Mouse (Mus musculus) limb, embryonic 15.5 days (tissue): Measurements from ENCODE around the gene Smo. TPM values are rescaled to one million over a fixed set of nuclear protein-coding genes. Genes with fewer than 3 reads are reported as not detected.
"Not testable (repeated sequence)": the region's sequence is repeated elsewhere in the genome, so short reads cannot be mapped to it uniquely, and the experiment has no call there.

ENCODE experiments used
- ATAC-seq: fragments of 200-750 bp; cut with Nextera tagmentation; 2 replicates; pipeline ENCODE4 v1.8.0; 2017; ENCODE audit warnings: low read depth, moderate TSS enrichment; ENCODE audit not compliant: insufficient number of reproducible peaks, low FRiP score, low TSS enrichment
- H3K27ac ChIP-seq: fragments of 300-500 bp; sonication (generic); 2 replicates; pipeline ENCODE4 v1.5.1; 2015; ENCODE audit warnings: moderate library complexity, mild to moderate bottlenecking, inconsistent platforms
- H3K27me3 ChIP-seq: fragments of 300-500 bp; sonication (generic); 2 replicates; pipeline ENCODE4 v1.6.1; 2015; ENCODE audit warnings: inconsistent platforms
- H3K36me3 ChIP-seq: fragments of 300-500 bp; sonication (generic); 2 replicates; pipeline ENCODE4 v1.6.1; 2015; ENCODE audit warnings: inconsistent platforms
- H3K4me1 ChIP-seq: fragments of 300-500 bp; sonication (generic); 2 replicates; pipeline ENCODE4 v1.6.1; 2015; ENCODE audit warnings: inconsistent platforms
- H3K4me2 ChIP-seq: fragments of 300-500 bp; sonication (generic); 2 replicates; pipeline ENCODE4 v1.6.1; 2015; ENCODE audit warnings: mild to moderate bottlenecking, inconsistent platforms
- H3K4me3 ChIP-seq: fragments of 300-500 bp; sonication (generic); 2 replicates; pipeline ENCODE4 v1.5.1; 2015; ENCODE audit warnings: mild to moderate bottlenecking, inconsistent platforms
- H3K9ac ChIP-seq: fragments of 300-500 bp; sonication (generic); 2 replicates; pipeline ENCODE4 v1.6.1; 2015; ENCODE audit warnings: inconsistent platforms
- H3K9me3 ChIP-seq: fragments of 300-500 bp; sonication (generic); 2 replicates; pipeline ENCODE4 v1.6.1; 2016; ENCODE audit warnings: inconsistent platforms
- WGBS: fragments of 180-500 bp; shearing (Covaris S2); methylation state at CpG from one replicate; pipeline ENCODE4 v1.1.7; 2015; 5-methylcytosine and 5-hydroxymethylcytosine counted together
- polyA plus RNA-seq: library from polyadenylated mRNA; unstranded; fragments of >200 nt; fragmentation: Nextera tagmentation; extraction: Ambion mirVana; gene quantifications from 2 replicates; pipeline ENCODE4 v1.2.1, GENCODE M21; 2015

The Smo gene
- polyA plus RNA-seq, 1 experiment from 2014 or later, result 52.1 TPM

DNA sequence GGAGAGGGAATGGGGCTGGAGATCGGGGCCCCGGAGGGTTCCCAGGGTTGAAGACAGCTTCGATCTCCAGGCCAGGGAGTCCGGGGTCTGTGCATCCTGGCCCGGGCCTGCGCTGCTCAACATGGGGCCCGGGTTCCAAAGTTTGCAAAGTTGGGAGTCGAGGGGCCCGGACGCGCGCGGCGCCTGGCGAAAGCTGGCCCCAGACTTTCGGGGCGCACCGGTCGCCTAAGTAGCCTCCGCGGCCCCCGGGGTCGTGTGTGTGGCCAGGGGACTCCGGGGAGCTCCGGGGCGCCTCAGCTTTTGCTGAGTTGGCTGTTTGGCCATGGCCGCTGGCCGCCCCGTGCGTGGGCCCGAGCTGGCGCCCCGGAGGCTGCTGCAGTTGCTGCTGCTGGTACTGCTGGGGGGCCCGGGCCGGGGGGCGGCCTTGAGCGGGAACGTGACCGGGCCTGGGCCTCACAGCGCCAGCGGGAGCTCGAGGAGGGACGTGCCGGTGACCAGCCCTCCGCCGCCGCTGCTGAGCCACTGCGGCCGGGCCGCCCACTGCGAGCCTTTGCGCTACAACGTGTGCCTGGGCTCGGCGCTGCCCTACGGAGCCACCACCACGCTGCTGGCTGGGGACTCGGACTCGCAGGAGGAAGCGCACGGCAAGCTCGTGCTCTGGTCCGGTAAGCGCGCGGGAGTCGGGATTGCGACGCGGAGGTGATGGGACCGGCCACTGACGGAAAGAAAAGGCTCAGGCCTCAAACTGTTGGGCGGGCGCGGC lies 567 bp downstream of the Smo start:
- Histone ChIP-seq H3K4me3 (peak overlapping the region; percentile 88), H3K9me3 (no peaks in the 10 kb centered on the region), H3K27me3 (no peaks in the 10 kb centered on the region), H3K4me2 (peak overlapping the region; percentile 76), H3K4me1 (peaks cover 26% of the 10 kb centered on the region), H3K36me3 (peaks cover 9% of the 10 kb centered on the region; the same call in 1 of the 2 replicates), H3K27ac (peak overlapping the region; percentile 98), H3K9ac (peak overlapping the region; percentile 99)
- ATAC-seq, result peak; percentile 62
- under 1% methylated on average over 75 of the region's 75 CpGs for WGBS

GRCm38 (mm10) chr6:29736610-29737458 lies 1.5 kb downstream of the Smo start:
- H3K27me3 ChIP-seq, result no peaks in the 10 kb centered on the region
- no peaks in the 10 kb centered on the region for H3K9me3 ChIP-seq
- peak overlapping the region; percentile 76 for H3K4me2 ChIP-seq
- H3K27ac ChIP-seq, result peak overlapping the region; percentile 98
- 9% methylated on average over 13 of the region's 13 CpGs for WGBS
- H3K4me1 ChIP-seq, result peaks cover 26% of the 10 kb centered on the region
- no peak for ATAC-seq
- H3K36me3 ChIP-seq, result peaks cover 9% of the 10 kb centered on the region; the same call in 1 of the 2 replicates
- peak overlapping the region; percentile 88 for H3K4me3 ChIP-seq
- peak overlapping the region; percentile 99 for H3K9ac ChIP-seq

GRCm38 (mm10) chr6:29751466-29752152 lies 16.3 kb downstream of the Smo start:
- Histone ChIP-seq H3K27ac (peak overlapping the region; percentile 63; the same call in 1 of the 2 replicates), H3K27me3 (no peaks in the 10 kb centered on the region), H3K4me1 (peaks cover 11% of the 10 kb centered on the region; the same call in 1 of the 2 replicates), H3K36me3 (peaks cover 29% of the 10 kb centered on the region), H3K4me3 (no peak overlapping the region), H3K9ac (no peak overlapping the region), H3K4me2 (no peak overlapping the region), H3K9me3 (0 out of 2 replicates have a peak, but pooled peaks cover 4% of the 10 kb centered on the region)
- 74% methylated on average over 3 of the region's 3 CpGs for WGBS
- ATAC-seq, result no peak

DNA sequence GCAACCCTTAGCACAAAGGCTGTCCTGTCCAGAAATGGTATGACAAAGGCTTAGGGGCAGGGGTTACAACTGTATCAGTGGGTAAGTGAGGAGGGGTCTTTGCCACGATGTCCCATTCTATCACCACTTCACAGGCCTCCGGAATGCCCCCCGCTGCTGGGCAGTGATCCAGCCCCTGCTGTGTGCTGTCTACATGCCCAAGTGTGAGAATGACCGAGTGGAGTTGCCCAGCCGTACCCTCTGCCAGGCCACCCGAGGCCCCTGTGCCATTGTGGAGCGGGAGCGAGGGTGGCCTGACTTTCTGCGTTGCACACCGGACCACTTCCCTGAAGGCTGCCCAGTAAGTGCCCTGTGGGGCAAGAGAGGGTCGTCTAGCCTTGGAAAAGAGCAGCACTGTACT lies 18.0 kb downstream of the Smo start:
- Histone ChIP-seq H3K9ac (no peak overlapping the region), H3K4me3 (no peak overlapping the region), H3K4me1 (peaks cover 11% of the 10 kb centered on the region; the same call in 1 of the 2 replicates), H3K9me3 (0 out of 2 replicates have a peak, but pooled peaks cover under 1% of the 10 kb centered on the region), H3K36me3 (peaks cover 46% of the 10 kb centered on the region), H3K4me2 (no peak overlapping the region), H3K27me3 (no peaks in the 10 kb centered on the region), H3K27ac (no peak overlapping the region)
- no peak for ATAC-seq
- 90% methylated on average over 11 of the region's 11 CpGs for WGBS

DNA sequence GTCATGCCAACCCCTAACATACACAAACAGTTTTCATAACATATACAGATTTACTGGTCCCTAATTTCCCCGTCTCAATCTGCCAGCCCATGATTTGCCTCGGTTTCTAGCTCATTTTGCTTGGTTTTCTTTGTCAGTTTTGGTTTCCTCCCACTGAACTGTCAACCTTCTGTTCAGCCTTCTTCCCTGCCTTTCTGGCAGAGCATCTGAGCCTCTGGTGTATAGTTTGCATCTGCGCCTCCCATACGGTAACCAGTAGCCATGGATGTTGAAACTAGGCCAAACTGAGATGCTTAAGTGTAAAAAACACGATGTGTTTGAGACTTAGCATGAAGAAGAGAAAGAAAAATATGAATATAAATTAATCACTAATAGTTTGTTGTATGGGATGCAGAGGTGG lies 20.7 kb downstream of the Smo start:
- H3K36me3 ChIP-seq, result peaks cover 64% of the 10 kb centered on the region
- ATAC-seq, result no peak
- no peak overlapping the region for H3K27ac ChIP-seq
- H3K4me1 ChIP-seq, result peaks cover 6% of the 10 kb centered on the region; the same call in 1 of the 2 replicates
- no peak overlapping the region for H3K4me3 ChIP-seq
- WGBS, result 87% methylated on average over 5 of the region's 5 CpGs
- H3K9me3 ChIP-seq, result no peaks in the 10 kb centered on the region
- H3K9ac ChIP-seq, result no peak overlapping the region
- H3K27me3 ChIP-seq, result no peaks in the 10 kb centered on the region
- H3K4me2 ChIP-seq, result no peak overlapping the region

- Histone ChIP-seq H3K27me3 (no peaks in the 10 kb centered on the region), H3K9ac (no peak overlapping the region), H3K4me1 (peaks cover 6% of the 10 kb centered on the region; the same call in 1 of the 2 replicates), H3K4me3 (no peak overlapping the region), H3K36me3 (peaks cover 69% of the 10 kb centered on the region), H3K9me3 (no peaks in the 10 kb centered on the region), H3K4me2 (no peak overlapping the region), H3K27ac (no peak overlapping the region)
- no peak for ATAC-seq
- WGBS, result 88% methylated on average over 4 of the region's 4 CpGs
These were observed 21.2 kb downstream of the Smo start for GRCm38 (mm10) chr6:29756476-29756875.

GRCm38 (mm10) chr6:29758417-29758816 lies 23.1 kb downstream of the Smo start:
- WGBS, result 46% methylated on average over 4 of the region's 4 CpGs
- Histone ChIP-seq H3K4me1 (no peaks in the 10 kb centered on the region), H3K27ac (no peak overlapping the region), H3K9ac (no peak overlapping the region), H3K36me3 (peaks cover 74% of the 10 kb centered on the region), H3K4me2 (no peak overlapping the region), H3K9me3 (no peaks in the 10 kb centered on the region), H3K27me3 (no peaks in the 10 kb centered on the region), H3K4me3 (no peak overlapping the region)
- no peak for ATAC-seq

DNA sequence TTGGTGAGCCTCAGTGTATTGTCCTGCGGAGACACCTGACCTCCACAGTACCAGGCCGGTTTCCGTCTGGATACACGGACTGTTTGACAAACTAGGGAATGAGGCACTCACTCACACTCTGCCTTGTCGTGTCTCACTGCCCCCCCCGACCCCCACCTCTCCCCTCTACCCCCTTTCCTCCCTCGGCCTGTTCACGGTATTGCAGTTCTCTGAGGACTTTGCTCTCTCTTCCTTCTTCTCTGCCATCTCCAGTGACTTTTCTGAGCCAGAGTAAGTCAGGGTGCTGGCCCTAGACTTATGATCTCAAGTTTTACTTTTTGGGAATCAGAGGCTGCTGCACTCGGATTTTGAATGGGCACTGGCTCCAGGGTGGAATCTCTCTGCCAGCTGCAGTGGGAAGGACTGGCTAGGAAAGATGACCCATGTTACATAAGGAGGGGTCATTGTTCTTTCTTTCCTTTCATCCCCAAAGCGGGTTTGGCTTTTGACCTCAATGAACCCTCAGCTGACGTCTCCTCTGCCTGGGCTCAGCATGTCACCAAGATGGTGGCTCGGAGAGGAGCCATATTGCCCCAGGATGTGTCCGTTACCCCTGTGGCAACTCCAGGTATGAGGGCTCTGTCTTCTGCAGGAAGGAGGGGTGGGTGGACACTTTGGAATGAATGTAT lies 23.8 kb downstream of the Smo start:
- H3K36me3 ChIP-seq, result peaks cover 69% of the 10 kb centered on the region
- no peaks in the 10 kb centered on the region for H3K4me1 ChIP-seq
- no peak overlapping the region for H3K9ac ChIP-seq
- no peak overlapping the region for H3K4me2 ChIP-seq
- ATAC-seq, result no peak
- 89% methylated on average over 13 of the region's 13 CpGs for WGBS
- no peaks in the 10 kb centered on the region for H3K27me3 ChIP-seq
- no peak overlapping the region for H3K27ac ChIP-seq
- H3K4me3 ChIP-seq, result no peak overlapping the region
- no peaks in the 10 kb centered on the region for H3K9me3 ChIP-seq

DNA sequence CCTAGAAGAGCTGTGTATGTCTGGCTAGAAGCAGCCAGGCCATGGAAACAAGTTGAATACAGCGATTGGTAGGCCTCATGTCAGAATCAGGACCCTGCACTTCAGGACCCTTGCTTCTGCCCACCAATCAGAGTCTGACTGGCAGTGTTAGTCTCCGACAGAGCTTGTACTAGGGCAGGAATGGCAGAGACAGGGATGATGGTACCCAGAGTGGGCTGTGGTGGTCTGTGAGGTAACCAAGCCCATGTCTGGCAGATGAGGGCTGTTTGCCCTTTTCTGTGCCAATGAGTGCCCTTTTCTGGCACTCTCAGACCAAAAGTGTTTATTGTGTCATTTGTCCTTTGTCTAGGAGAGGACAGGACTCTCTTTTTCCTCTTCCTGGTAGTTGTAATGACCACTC lies 25.1 kb downstream of the Smo start:
- H3K4me2 ChIP-seq, H3K9ac ChIP-seq, H3K27me3 ChIP-seq, H3K9me3 ChIP-seq, H3K27ac ChIP-seq, ATAC-seq, H3K4me3 ChIP-seq, H3K4me1 ChIP-seq: not testable (repeated sequence)
- 88% methylated on average over 2 of the region's 2 CpGs for WGBS
- H3K36me3 ChIP-seq, result peaks cover 57% of the 10 kb centered on the region

DNA sequence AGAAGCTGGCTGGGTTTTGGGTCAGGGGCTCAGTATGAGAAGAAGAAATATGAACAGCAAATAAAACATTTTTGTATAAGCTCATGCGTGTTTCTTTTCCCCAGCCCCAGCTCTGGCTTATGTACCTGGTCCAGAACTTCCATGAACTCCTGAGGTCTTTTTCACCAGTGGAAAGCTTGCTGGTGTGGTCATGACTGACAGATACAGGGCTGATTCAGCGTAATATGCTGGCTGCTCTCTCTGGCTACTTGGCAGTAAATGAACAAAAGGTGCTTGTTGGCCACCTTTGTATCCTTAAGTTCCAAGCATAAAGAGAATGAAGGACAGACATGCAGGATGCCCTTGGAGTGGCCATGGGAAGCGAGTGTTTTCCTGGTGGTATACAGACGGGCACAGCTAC lies 26.0 kb downstream of the Smo start:
- no peaks in the 10 kb centered on the region for H3K9me3 ChIP-seq
- no peak overlapping the region for H3K4me3 ChIP-seq
- H3K9ac ChIP-seq, result no peak overlapping the region
- no peak overlapping the region for H3K27ac ChIP-seq
- H3K4me1 ChIP-seq, result no peaks in the 10 kb centered on the region
- 92% methylated on average over 4 of the region's 4 CpGs for WGBS
- peaks cover 50% of the 10 kb centered on the region for H3K36me3 ChIP-seq
- H3K4me2 ChIP-seq, result no peak overlapping the region
- H3K27me3 ChIP-seq, result no peaks in the 10 kb centered on the region
- no peak for ATAC-seq

DNA sequence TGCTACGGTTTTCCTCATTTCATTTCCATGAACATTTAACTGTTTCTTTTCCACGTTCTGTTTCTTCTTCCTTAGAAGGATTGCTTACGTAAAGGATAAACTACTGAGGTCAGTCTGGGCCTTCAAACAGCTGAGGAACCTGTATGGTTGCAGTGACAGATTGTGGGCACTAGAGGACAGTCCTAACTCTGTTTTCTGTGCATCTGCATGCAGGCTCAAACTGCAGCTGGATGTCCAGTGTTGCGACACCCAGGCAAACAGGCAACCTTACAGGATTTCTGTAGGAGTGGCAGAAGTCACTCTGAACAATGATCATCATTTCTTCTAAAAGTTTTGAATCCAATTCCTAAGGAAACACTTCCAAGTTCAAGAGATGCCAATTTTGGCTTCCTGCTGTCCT lies 27.2 kb downstream of the Smo start:
- no peak for ATAC-seq
- H3K4me2 ChIP-seq, result no peak overlapping the region
- H3K9me3 ChIP-seq, result no peaks in the 10 kb centered on the region
- H3K36me3 ChIP-seq, result peaks cover 38% of the 10 kb centered on the region
- H3K9ac ChIP-seq, result no peak overlapping the region
- 67% methylated on average over 4 of the region's 4 CpGs for WGBS
- H3K4me1 ChIP-seq, result no peaks in the 10 kb centered on the region; the same call in 1 of the 2 replicates
- no peak overlapping the region for H3K27ac ChIP-seq
- no peaks in the 10 kb centered on the region for H3K27me3 ChIP-seq
- H3K4me3 ChIP-seq, result no peak overlapping the region
